Comparison of ENCODE assay signal across 14 mouse cellular contexts in the genomic region with DNA sequence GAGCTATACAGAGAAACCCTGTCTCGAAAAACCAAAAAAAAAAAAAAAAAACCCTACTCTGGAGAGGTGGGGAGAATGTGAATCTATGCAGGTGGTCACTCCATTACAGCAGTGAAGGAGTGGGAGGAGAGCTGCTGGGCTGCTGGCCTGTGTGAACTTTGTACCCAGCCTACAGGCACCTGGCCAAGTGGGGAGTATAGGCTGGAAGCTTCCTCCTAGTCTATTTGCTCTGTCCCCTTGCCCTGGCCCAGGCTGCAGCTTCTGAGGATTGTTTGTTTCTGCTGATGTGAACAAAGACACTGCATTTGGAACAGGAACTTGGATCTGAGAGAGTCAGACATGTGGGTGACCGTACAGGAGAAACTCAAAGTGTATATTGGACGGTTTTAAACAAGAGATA. TPM values are rescaled to one million over a fixed set of nuclear protein-coding genes. Genes with fewer than 3 reads are reported as not detected.
A peak's percentile ranks its signal among the peaks of the same experiment; 100 is the strongest.
DNase-seq lines count a peak whose midpoint lies in the region; ATAC-seq and TF ChIP-seq lines count a peak whose summit lies in the region.
"Had no signal": no experiment of that assay in that cellular context is flagged by ENCODE, and none has a peak within 500 bp of the region (broad histone marks: within the 10 kb centered on the region; RNA-seq: fewer than 3 reads in every experiment).

No protein-coding gene starts in this region.

- no peaks in the 10 kb centered on the region for H3K9me3 ChIP-seq in lung, embryonic 16.5 days (ENCODE audit: control insufficient read depth, low read length)
- H3K9me3 ChIP-seq in stomach, embryonic 16.5 days (replicated peaks; ENCODE audit: control insufficient read depth, low read length): no peaks in the 10 kb centered on the region
- H3K9me3 ChIP-seq: heart, embryonic 13.5 days; limb, embryonic 13.5 days had no signal

- H3K4me2 ChIP-seq in lung, embryonic 16.5 days (ENCODE audit: low read depth, low read length): no peak overlapping the region
- no peak overlapping the region for H3K4me2 ChIP-seq in stomach, embryonic 16.5 days (ENCODE audit: low read depth, low read length)
- H3K4me2 ChIP-seq: heart, embryonic 13.5 days; limb, embryonic 13.5 days had no signal

- no peaks in the 10 kb centered on the region for H3K79me2 ChIP-seq in liver, adult 2 months (ENCODE audit: control insufficient read depth, insufficient read depth, low read length)

- TF ChIP-seq POLR2A in lung, adult 2 months (IDR thresholded peaks at IDR 0.05; ENCODE audit: borderline replicate concordance, extremely low read depth, low read depth, low read length): no peak
- TF ChIP-seq POLR2A in kidney, adult 2 months (IDR thresholded peaks at IDR 0.05; ENCODE audit: low read depth, low read length): no peak
- TF ChIP-seq POLR2A in liver, adult 2 months (IDR thresholded peaks at IDR 0.05; ENCODE audit: extremely low read depth, insufficient read depth, low read length): no peak

- H3K36me3 ChIP-seq in lung, embryonic 16.5 days (ENCODE audit: control insufficient read depth, insufficient read depth, low read length): no peaks in the 10 kb centered on the region
- no peaks in the 10 kb centered on the region for H3K36me3 ChIP-seq in kidney, adult 2 months (ENCODE audit: control insufficient read depth, insufficient read depth, low read length)
- no peaks in the 10 kb centered on the region for H3K36me3 ChIP-seq in liver, adult 2 months (ENCODE audit: control insufficient read depth, insufficient read depth, low read length)
- H3K36me3 ChIP-seq in stomach, embryonic 16.5 days (ENCODE audit: control insufficient read depth, insufficient read depth, low read length): no peaks in the 10 kb centered on the region
- H3K36me3 ChIP-seq: limb, embryonic 13.5 days had no signal

- ATAC-seq in lung, embryonic 16.5 days (ENCODE audit: low read depth): no peak
- peak; percentile 45 for ATAC-seq in stomach, embryonic 16.5 days (ENCODE audit: insufficient read depth, low FRiP score)
- ATAC-seq: activated CD4-positive, CD25-positive, alpha-beta regulatory T cell, adult 4 months had no signal

- no peak for DNase-seq in lung, adult 2 months
- peak; percentile 93 for DNase-seq in kidney, adult 2 months
- peak; percentile 92 for DNase-seq in liver, adult 2 months (ENCODE audit: extremely low read depth, low read depth, low spot score)
- no peak for DNase-seq in adrenal gland, adult 18-20 months (ENCODE audit: low spot score in 2 of 2)
- no peak for DNase-seq in spleen, adult 18-20 months
- DNase-seq in thymus, postnatal 25 days: no peak
- DNase-seq: thymus, adult 18-20 months had no signal

- H3K4me3 ChIP-seq in lung, embryonic 16.5 days (ENCODE audit: low read length): no peak overlapping the region
- H3K4me3 ChIP-seq in lung, adult 2 months (replicated peaks; ENCODE audit: extremely low read depth, low read depth, low read length): no peak overlapping the region
- H3K4me3 ChIP-seq in kidney, adult 2 months (ENCODE audit: insufficient read depth, low read depth, low read length): no peak overlapping the region
- no peak overlapping the region for H3K4me3 ChIP-seq in liver, adult 2 months (ENCODE audit: insufficient read depth, low read depth, low read length)
- H3K4me3 ChIP-seq in stomach, embryonic 16.5 days (replicated peaks; ENCODE audit: low read length): no peak overlapping the region
- H3K4me3 ChIP-seq: heart, embryonic 13.5 days; limb, embryonic 13.5 days had no signal

- 0 out of 2 replicates have a peak overlapping the region, but pooled peaks have one; percentile 27 for H3K27ac ChIP-seq in lung, embryonic 16.5 days (ENCODE audit: low read length)
- H3K27ac ChIP-seq in kidney, adult 2 months (ENCODE audit: insufficient read depth, low read depth, low read length): peak overlapping the region; percentile 65
- peak overlapping the region; percentile 2 for H3K27ac ChIP-seq in liver, adult 2 months (replicated peaks; ENCODE audit: insufficient read depth, low read depth, low read length)
- peak overlapping the region; percentile 79 for H3K27ac ChIP-seq in stomach, embryonic 16.5 days (ENCODE audit: low read length)
- H3K27ac ChIP-seq: heart, embryonic 13.5 days; limb, embryonic 13.5 days had no signal

- 54% methylated on average over 3 of the region's 3 CpGs for WGBS in lung, embryonic 16.5 days
- 41% methylated on average over 3 of the region's 3 CpGs for WGBS in lung, adult 2 months
- WGBS in kidney, adult 2 months: 48% methylated on average over 3 of the region's 3 CpGs
- WGBS in liver, adult 2 months: 11% methylated on average over 3 of the region's 3 CpGs
- WGBS in stomach, embryonic 16.5 days: 49% methylated on average over 3 of the region's 3 CpGs

- H3K4me1 ChIP-seq in lung, embryonic 16.5 days (replicated peaks; ENCODE audit: control insufficient read depth, insufficient read depth, low read length): peaks cover 4% of the 10 kb centered on the region
- peaks cover 4% of the 10 kb centered on the region for H3K4me1 ChIP-seq in lung, adult 2 months (ENCODE audit: control insufficient read depth, insufficient read depth, low read length)
- peaks cover 12% of the 10 kb centered on the region; the same call in 1 of the 2 replicates for H3K4me1 ChIP-seq in kidney, adult 2 months (ENCODE audit: control insufficient read depth, insufficient read depth, low read length)
- H3K4me1 ChIP-seq in liver, adult 2 months (ENCODE audit: control insufficient read depth, insufficient read depth, low read length): peaks cover 11% of the 10 kb centered on the region; the same call in 1 of the 2 replicates
- peaks cover 7% of the 10 kb centered on the region; the same call in 1 of the 2 replicates for H3K4me1 ChIP-seq in stomach, embryonic 16.5 days (ENCODE audit: control insufficient read depth, insufficient read depth, low read length)

- H3K9ac ChIP-seq in lung, embryonic 16.5 days (ENCODE audit: low read length): no peak overlapping the region
- H3K9ac ChIP-seq in liver, adult 2 months (ENCODE audit: low read depth, low read length): no peak overlapping the region
- no peak overlapping the region for H3K9ac ChIP-seq in stomach, embryonic 16.5 days (ENCODE audit: low read length)
- H3K9ac ChIP-seq: heart, embryonic 13.5 days; limb, embryonic 13.5 days had no signal

- no peak for TF ChIP-seq CTCF in lung, adult 2 months (IDR thresholded peaks at IDR 0.05; ENCODE audit: insufficient read depth, low read length)
- TF ChIP-seq CTCF in kidney, adult 2 months (conservative IDR thresholded peaks at IDR 0.05; ENCODE audit: insufficient read depth, insufficient read length, low read depth, low read length): no peak
- TF ChIP-seq CTCF in liver, adult 2 months (IDR thresholded peaks at IDR 0.05; ENCODE audit: low read depth, low read length): no peak

- no peaks in the 10 kb centered on the region for H3K27me3 ChIP-seq in lung, embryonic 16.5 days (ENCODE audit: control insufficient read depth, insufficient read depth, low read depth, low read length)
- H3K27me3 ChIP-seq in kidney, adult 2 months (replicated peaks; ENCODE audit: control insufficient read depth, insufficient read depth, low read length): no peaks in the 10 kb centered on the region
- H3K27me3 ChIP-seq in liver, adult 2 months (ENCODE audit: control insufficient read depth, insufficient read depth, low read length): no peaks in the 10 kb centered on the region
- no peaks in the 10 kb centered on the region for H3K27me3 ChIP-seq in stomach, embryonic 16.5 days (ENCODE audit: control insufficient read depth, insufficient read depth, low read length)
- H3K27me3 ChIP-seq: heart, embryonic 13.5 days; limb, embryonic 13.5 days had no signal

RNA-seq across cellular contexts. Expression of gene Zfp444, which starts 2.6 kb away (rescaled TPM):
- 48.4 and 53.1 TPM in 2 replicates for polyA plus RNA-seq in lung, embryonic 16.5 days (2015; fragmentation: Nextera tagmentation; extraction: Ambion mirVana)
- polyA plus RNA-seq in lung, adult 2 months (2012; rRNA removed): 35.2 and 36.7 TPM in 2 replicates
- polyA plus RNA-seq in kidney, adult 2 months (2012; rRNA removed): 47.1 and 65.2 TPM in 2 replicates
- total RNA-seq in liver, adult 2 months (2014; rRNA removed): 11.0 and 17.5 TPM in 2 replicates
- polyA plus RNA-seq in liver, adult 2 months (2012; rRNA removed): 23.9 and 29.7 TPM in 2 replicates
- polyA plus RNA-seq in stomach, embryonic 16.5 days (2015; fragmentation: Nextera tagmentation; extraction: Ambion mirVana): 28.8 and 32.7 TPM in 2 replicates
- 10 to 100 TPM; 25.8 to 27.0 TPM for total RNA-seq in adrenal gland, adult 18-20 months (2021)

RNA-seq across cellular contexts. Expression of gene Zfp787, which starts 13.6 kb away (rescaled TPM):
- polyA plus RNA-seq in lung, embryonic 16.5 days (2015; fragmentation: Nextera tagmentation; extraction: Ambion mirVana): 22.6 and 23.0 TPM in 2 replicates
- 38.4 and 44.0 TPM in 2 replicates for polyA plus RNA-seq in lung, adult 2 months (2012; rRNA removed)
- 54.2 and 66.1 TPM in 2 replicates for polyA plus RNA-seq in kidney, adult 2 months (2012; rRNA removed)
- total RNA-seq in liver, adult 2 months (2014; rRNA removed): 33.7 and 36.8 TPM in 2 replicates
- 46.0 and 51.7 TPM in 2 replicates for polyA plus RNA-seq in liver, adult 2 months (2012; rRNA removed)
- polyA plus RNA-seq in stomach, embryonic 16.5 days (2015; fragmentation: Nextera tagmentation; extraction: Ambion mirVana): 15.0 and 22.0 TPM in 2 replicates
- 10 to 100 TPM; 43.2 to 47.7 TPM for total RNA-seq in adrenal gland, adult 18-20 months (2021)

RNA-seq across cellular contexts. Expression of gene Galp, which starts 27.5 kb away (rescaled TPM):
- polyA plus RNA-seq in lung, embryonic 16.5 days (2015; fragmentation: Nextera tagmentation; extraction: Ambion mirVana): not detected in 2 replicates
- polyA plus RNA-seq in lung, adult 2 months (2012; rRNA removed): not detected in 2 replicates
- not detected in 2 replicates for polyA plus RNA-seq in kidney, adult 2 months (2012; rRNA removed)
- total RNA-seq in liver, adult 2 months (2014; rRNA removed): not detected in 2 replicates
- polyA plus RNA-seq in liver, adult 2 months (2012; rRNA removed): not detected in 2 replicates
- not detected in 2 replicates for polyA plus RNA-seq in stomach, embryonic 16.5 days (2015; fragmentation: Nextera tagmentation; extraction: Ambion mirVana)
- total RNA-seq in adrenal gland, adult 18-20 months (2021): not detected
- total RNA-seq: layer of hippocampus, adult 18-20 months; midbrain, postnatal 0 days had no signal
- polyA plus RNA-seq: activated CD4-positive, CD25-positive, alpha-beta regulatory T cell, adult 4 months; heart, embryonic 13.5 days; limb, embryonic 13.5 days; midbrain, postnatal 0 days had no signal

RNA-seq across cellular contexts. Expression of gene Zscan5b, which starts 52.7 kb away (rescaled TPM):
- not detected in 2 replicates for polyA plus RNA-seq in lung, embryonic 16.5 days (2015; fragmentation: Nextera tagmentation; extraction: Ambion mirVana)
- polyA plus RNA-seq in lung, adult 2 months (2012; rRNA removed): not detected in 2 replicates
- not detected in 2 replicates for polyA plus RNA-seq in kidney, adult 2 months (2012; rRNA removed)
- not detected in 2 replicates for total RNA-seq in liver, adult 2 months (2014; rRNA removed)
- not detected in 2 replicates for polyA plus RNA-seq in liver, adult 2 months (2012; rRNA removed)
- not detected in 2 replicates for polyA plus RNA-seq in stomach, embryonic 16.5 days (2015; fragmentation: Nextera tagmentation; extraction: Ambion mirVana)
- total RNA-seq in adrenal gland, adult 18-20 months (2021): not detected
- total RNA-seq: layer of hippocampus, adult 18-20 months; midbrain, postnatal 0 days had no signal
- polyA plus RNA-seq: activated CD4-positive, CD25-positive, alpha-beta regulatory T cell, adult 4 months; heart, embryonic 13.5 days; limb, embryonic 13.5 days; midbrain, postnatal 0 days had no signal

Comparison
In these comparisons a context has a peak if more than half of its experiments do, and no peak if none do; other contexts are left out.
1. H3K27ac ChIP-seq: peak in every context shown above with its lines; median percentile 79 in stomach, embryonic 16.5 days; 65 in kidney, adult 2 months; 27 in lung, embryonic 16.5 days; 2 in liver, adult 2 months.
2. DNase-seq: peak in kidney, adult 2 months (single experiment) and liver, adult 2 months (single experiment); none in lung, adult 2 months (single experiment), adrenal gland, adult 18-20 months (0 of 2), spleen, adult 18-20 months (0 of 2) and thymus, postnatal 25 days (single experiment).